Mouse (Mus musculus): Measurements from ENCODE around the gene Ndufs2. TPM values are rescaled to one million over a fixed set of nuclear protein-coding genes. Genes with fewer than 3 reads are reported as not detected.

Gene Ndufs2
- total RNA-seq, 2 experiments from 2014 or later: 275 to 286 TPM

GRCm38 (mm10) chr1:171278436-171278835, 27.2 kb upstream of the Ndufs2 start:
- no peak for DNase-seq

GRCm38 (mm10) chr1:171277736-171278135, 26.5 kb upstream of the Ndufs2 start:
- no peak for DNase-seq

DNA sequence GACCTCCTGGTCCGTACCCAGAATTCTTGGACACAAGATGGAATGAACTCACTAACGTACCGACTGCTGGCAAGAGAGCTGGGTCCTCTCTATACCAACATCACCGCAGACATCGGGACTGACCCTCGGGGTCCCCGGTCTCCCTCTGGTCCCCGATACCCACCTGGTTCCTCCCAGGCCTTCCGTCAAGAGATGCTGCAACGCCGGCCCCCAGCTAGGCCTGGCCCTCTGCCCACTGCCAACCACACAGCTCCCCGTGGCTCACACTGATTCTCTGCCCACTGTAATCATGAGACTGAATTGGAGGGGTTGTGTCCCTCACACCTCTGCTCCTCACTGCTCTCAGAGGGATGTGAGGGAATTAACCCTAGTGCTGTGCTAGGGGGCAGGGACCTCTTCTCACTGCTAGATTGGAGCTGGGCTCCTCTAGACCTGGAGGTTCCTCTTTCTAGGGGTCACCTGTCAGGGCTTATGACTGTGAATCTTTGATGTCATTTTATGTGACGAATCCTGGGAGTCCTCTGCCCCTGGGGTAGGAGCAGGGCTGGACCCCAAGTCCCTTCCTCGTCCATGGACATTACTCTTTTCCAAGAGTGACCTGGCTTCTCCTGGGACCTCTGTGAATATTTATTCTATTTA, 25.0 kb upstream of the Ndufs2 start:
- no peak for DNase-seq

DNA sequence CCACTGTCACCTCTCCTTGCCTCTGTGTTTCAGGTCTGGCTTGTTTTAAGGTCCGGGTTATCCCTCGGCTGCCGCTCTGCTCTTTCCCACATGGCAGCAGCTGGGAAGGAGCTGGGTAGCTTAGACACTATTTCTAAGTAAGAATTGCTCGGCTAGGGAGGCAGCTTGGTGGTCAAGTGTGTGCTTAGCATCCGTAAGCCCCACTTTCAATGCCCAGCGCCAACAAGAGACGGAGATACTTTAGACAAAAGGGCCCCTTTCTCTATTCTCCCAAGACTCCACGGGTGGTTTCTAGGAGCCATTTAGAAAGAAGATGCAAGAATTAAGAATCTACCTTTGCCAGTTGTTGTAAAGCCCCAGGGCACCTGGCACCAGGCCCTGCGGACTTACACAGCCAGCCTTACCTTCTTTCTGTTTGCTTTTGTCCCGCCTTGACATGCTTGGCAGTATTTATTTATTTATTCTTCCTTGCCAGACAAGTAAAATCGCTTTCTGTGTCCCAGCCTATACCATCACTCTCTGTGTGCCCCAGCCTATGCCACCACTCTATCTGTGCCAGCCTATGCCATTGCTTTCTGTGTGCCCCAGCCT, 24.1 kb upstream of the Ndufs2 start:
- DNase-seq: no peak

DNA sequence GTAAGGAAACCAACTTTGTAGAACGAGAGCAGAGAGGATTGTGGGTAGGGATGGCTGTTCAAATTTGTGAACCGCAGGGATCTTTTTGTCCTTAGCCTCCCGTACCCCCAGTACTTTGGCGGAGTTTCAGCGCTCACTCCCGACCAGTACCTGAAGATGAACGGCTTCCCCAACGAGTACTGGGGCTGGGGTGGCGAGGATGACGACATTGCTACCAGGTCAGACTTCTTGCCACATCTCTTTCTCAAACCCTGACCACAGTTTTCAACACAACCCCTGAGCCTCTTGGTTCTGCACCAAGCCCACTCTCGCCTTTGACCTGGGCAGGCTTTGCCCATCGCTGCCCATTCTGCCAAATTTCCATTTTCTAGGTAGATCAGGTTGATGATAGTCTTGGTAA, 23.0 kb upstream of the Ndufs2 start:
- DNase-seq: no peak

DNA sequence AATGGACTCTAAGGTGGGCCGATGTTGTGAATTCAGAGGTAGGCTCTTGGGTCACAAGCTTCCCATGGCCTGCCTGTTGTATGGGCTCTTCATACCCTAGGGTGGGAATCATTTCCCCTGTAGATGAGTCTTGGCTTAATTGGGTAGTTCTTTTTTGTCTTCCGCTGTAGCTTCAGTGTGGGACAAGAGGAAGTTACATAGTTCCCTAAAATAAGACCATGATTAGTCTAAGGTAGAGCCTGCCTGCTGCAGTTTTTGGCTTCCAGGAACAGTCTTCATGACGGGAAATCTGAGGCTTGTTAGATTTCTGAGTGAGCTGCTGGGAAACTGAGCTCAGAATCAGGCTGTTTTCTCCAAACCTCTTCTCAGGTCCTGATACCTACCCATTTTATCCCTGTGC, 20.9 kb upstream of the Ndufs2 start:
- no peak for DNase-seq

GRCm38 (mm10) chr1:171271622-171272021, 20.4 kb upstream of the Ndufs2 start:
- no peak for DNase-seq

DNA sequence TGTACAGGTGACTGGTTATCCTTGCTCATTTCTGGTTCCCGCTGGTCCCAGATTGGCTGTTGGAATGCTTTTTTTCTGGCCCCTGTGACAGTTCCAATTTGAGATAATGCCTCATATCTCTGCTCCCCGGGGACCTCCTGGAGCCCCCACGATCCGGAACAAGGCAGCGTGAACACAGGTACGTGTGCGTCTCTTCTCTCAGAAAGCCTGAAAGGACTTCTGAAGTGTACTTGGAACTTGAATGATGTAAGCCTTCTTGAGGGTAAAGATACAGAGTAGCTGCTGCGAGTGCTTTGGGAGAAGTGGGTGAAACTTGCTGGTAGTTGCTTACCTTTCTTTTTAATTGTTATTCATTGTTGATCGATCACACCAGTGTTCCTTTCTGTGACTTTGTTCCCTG, 20.0 kb upstream of the Ndufs2 start:
- DNase-seq: no peak

DNA sequence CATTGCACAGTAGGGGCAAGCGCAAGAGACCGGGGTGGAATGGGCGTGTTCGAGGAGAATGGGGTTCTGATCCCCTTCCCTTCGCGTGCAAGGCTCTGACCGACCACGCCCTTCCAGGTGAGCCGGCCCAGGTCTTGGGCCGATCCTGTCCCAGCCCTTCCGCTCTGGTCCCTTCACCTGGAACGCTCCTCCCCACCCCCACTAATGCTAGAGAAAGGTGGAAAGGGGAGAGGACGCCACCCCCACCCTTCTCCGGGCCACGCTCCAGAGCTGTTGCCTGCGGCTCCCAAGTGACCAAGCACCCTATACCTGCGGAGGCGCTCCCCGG, 19.3 kb upstream of the Ndufs2 start:
- DNase-seq: no peak

- DNase-seq: peak; percentile 95 to 96
These were observed 18.8 kb upstream of the Ndufs2 start, which contains the start of gene B4galt3 for GRCm38 (mm10) chr1:171269848-171270572. Gene B4galt3 (plus strand): TSS chr1:171270328.

- DNase-seq: no peak
These were observed 17.2 kb upstream of the Ndufs2 start for GRCm38 (mm10) chr1:171268341-171268740.

DNA sequence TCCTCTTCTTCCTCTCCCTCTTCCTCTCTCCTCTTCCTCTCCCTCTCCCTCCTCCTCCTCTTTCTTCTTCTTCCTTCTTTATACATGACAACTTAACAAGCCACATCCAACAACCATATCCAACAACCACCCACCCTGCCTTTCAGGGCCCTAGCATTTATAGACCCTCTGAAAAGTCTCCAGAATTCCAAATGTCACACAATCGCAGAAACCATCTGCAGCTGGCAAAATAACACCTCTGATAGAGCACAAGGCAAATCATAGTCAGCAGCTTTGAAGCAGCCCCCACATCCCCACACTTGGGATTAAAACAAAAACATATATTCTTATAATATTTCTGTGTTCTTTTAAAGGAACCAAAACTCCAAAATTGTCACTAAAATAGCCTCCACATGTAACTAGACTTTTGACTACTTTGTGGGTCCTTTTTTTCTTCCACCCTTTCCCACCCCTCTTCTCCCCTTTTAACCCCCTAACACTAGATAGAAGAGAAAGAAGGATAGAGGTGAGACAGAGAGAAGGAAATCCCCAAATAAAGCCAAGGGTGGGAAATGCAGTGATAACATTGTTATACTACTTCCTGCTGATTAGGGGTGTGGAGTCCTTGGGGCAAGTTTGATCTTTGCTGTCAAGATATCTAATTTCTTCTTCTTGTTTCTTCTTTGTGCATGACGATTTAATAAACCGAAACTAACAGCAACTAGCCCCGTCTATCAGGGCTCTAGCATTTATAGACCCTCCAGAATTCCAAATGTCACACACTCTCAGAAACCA, 15.0 kb upstream of the Ndufs2 start:
- DNase-seq: no peak

DNA sequence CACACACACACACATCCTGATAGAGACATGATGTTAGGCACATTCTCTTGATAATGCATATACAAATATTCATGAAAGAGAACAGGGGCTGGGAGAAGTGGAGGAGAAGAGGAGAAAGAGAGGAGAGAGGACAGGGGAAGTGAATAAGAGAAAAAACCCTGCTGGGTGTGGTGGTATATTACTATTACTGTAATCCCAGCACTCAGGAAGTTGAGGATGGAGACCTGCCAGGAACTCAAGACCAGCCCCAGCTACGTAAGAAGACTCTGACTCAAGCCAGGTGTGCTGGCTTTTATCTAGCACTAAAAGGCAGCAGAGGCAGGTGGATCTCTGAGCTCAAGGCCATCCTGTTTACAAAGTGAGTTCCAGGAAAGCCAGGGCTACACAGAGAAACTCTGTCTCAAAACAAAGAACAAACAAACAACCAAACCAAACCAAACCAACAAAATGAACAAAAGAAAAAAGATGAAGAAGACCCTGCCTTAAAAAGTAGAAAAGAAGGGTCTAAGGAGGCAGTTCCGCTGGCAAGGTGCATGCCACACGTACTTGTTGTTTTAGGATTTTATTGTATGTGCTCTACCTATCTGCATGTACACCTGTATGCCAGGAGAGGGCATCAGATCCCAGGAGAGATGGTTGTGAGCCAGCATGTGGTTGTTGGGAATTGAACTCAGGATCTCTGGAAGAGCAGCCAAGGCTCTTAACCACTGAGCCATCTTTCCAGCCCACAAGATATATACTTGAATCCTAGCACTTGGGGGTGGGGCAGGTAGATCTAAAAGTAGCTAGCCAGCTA, 12.7 kb upstream of the Ndufs2 start:
- DNase-seq: no peak

DNA sequence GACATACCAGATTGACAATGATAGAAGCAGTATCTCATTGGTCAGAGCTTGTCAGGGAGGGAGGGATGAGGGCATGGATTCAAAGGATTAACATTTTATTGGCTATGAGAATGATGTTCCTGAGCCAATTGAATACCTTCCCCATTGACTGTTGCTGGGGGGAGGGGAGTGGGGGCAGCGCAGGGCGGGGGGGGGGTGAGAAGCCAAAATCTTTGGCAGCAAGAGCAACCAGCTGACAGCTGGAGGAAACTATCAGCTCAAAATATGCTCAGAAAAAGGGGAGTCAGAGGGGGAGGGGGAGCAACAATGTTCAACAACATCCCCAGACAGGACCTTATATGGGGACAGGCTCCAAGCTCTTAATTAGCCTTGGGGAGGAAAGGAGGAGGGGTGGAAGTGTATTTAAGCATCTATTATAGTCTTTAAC, 12.0 kb upstream of the Ndufs2 start:
- no peak for DNase-seq

GRCm38 (mm10) chr1:171262594-171263130, 11.5 kb upstream of the Ndufs2 start:
- DNase-seq: peak; percentile 85 to 86

GRCm38 (mm10) chr1:171260316-171260715, 9.1 kb upstream of the Ndufs2 start:
- DNase-seq: no peak

GRCm38 (mm10) chr1:171258921-171259320, 7.7 kb upstream of the Ndufs2 start:
- no peak for DNase-seq

DNA sequence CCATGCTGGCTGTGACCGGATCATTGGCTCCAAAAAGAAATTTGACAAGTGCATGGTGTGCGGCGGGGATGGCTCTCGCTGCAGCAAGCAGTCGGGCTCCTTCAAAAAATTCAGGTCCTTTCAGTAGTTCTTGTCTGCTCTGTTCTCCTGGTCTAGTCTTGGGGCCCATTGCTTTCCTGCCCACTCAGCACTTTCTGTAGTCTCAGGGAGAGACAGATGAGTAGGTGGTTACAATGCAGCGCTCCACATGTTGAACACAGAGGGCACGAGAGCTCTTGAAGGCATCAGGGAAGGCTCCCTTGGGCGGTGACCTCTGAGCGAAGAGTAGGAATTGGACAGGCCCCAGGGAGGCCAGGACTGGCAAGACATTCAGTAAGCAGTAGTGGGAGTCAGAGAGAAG, 6.6 kb upstream of the Ndufs2 start:
- DNase-seq: no peak

DNA sequence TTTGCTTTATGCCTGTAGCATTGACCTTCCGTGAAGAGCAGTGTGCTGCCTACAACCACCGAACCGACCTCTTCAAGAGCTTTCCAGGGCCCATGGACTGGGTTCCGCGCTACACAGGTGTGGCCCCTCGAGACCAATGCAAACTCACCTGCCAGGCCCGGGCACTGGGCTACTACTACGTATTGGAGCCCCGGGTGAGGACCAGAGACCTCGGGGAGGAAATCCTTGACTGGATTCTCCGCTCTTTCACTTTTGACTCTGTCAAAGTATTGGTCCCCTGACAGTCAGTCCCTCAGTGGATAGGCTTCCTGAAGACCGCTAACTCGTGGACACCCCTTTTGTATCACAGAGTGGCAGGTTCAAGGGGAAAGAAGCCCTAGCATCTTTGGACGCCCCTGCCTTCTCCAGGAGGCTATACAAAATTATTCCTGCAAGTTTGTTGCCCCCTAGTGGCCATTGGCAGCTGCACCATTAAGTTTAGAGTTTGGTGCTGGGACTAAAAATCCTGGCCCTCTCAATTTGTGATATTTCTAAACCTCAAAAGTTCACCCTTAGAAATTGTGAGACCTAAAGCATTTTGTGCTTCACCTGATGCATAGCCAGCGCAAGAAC, 5.9 kb upstream of the Ndufs2 start:
- peak; percentile 52 to 53 for DNase-seq

DNA sequence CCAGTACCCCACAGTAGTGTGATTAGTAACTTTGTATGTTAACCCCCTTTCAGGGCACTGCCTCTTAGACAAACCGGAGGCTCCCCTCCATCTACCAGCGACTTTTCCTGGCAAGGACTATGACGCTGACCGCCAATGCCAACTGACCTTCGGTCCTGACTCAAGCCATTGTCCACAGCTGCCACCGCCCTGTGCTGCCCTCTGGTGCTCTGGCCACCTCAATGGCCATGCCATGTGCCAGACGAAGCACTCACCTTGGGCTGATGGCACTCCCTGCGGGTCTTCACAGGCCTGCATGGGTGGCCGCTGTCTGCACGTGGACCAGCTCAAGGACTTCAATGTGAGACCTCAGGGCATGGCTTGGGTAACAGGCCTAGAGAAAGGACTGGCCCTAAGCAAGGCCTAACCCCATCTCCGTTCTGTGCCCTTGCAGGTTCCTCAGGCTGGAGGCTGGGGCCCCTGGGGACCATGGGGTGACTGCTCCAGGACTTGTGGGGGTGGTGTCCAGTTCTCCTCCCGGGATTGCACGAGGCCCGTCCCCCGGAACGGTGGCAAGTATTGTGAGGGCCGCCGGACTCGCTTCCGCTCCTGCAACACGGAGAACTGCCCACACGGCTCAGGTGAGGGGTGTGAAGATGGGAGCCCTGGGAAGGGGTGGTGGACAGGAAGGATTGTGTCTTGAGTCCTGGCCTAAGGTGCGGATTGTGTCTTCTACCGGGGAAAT, 5.1 kb upstream of the Ndufs2 start:
- DNase-seq: no peak

- DNase-seq: no peak
These were observed 1.2 kb upstream of the Ndufs2 start for GRCm38 (mm10) chr1:171252415-171252814.

Data from layer of hippocampus, postnatal 36 days (tissue).